Mouse (Mus musculus) lung, postnatal 0 days (tissue): ENCODE measurements around the gene Dph7. TPM values are rescaled to one million over a fixed set of nuclear protein-coding genes. Genes with fewer than 3 reads are reported as not detected.

Experiments used
- ATAC-seq: fragments of 200-750 bp; cut with Nextera tagmentation; 2 replicates; pipeline ENCODE4 v1.8.0; 2017; ENCODE audit warnings: moderate library complexity
- DNase-seq: peaks from one replicate; pipeline ENCODE4 v3.0.0-alpha.2; 2016; ENCODE audit warnings: low spot score
- H3K27ac ChIP-seq: fragments of 300-500 bp; sonication (generic); 2 replicates; pipeline ENCODE4 v1.5.1; 2014; ENCODE audit warnings: antibody characterized with exemption, mild to moderate bottlenecking, low read length, mixed read lengths
- H3K27me3 ChIP-seq: fragments of 300-500 bp; sonication (generic); replicated peaks from 2 replicates; pipeline ENCODE4 v1.6.1; 2014; ENCODE audit warnings: low read length, mixed read lengths; ENCODE audit not compliant: insufficient read depth
- H3K36me3 ChIP-seq: fragments of 300-500 bp; sonication (generic); 2 replicates; pipeline ENCODE4 v1.6.1; 2014; ENCODE audit warnings: low read length, mixed read lengths; ENCODE audit not compliant: insufficient read depth
- H3K4me1 ChIP-seq: fragments of 300-500 bp; sonication (generic); 2 replicates; pipeline ENCODE4 v1.6.1; 2014; ENCODE audit warnings: antibody characterized with exemption, low read depth, low read length, mixed read lengths; ENCODE audit not compliant: insufficient read depth
- H3K4me2 ChIP-seq: fragments of 300-500 bp; sonication (generic); replicated peaks from 2 replicates; pipeline ENCODE4 v1.6.1; 2014; ENCODE audit warnings: low read depth, mild to moderate bottlenecking, low read length, moderate library complexity, mixed read lengths
- H3K4me3 ChIP-seq: fragments of 300-500 bp; sonication (generic); 2 replicates; pipeline ENCODE4 v1.5.1; 2014; ENCODE audit warnings: low read depth, low read length
- H3K9ac ChIP-seq: fragments of 300-500 bp; sonication (generic); replicated peaks from 2 replicates; pipeline ENCODE4 v1.6.1; 2014; ENCODE audit warnings: low read depth, mild to moderate bottlenecking
- H3K9me3 ChIP-seq: fragments of 300-500 bp; sonication (generic); 2 replicates; pipeline ENCODE4 v1.6.1; 2016; ENCODE audit warnings: low read length, mixed read lengths
- CTCF ChIP-seq: IDR thresholded peaks from 2 replicates; pipeline ENCODE4 v1.5.1; 2016; ENCODE audit warnings: antibody characterized with exemption, mild to moderate bottlenecking
- EP300 ChIP-seq: IDR thresholded peaks from 2 replicates; pipeline ENCODE4 v1.6.1; 2016; ENCODE audit warnings: antibody characterized with exemption, mild to moderate bottlenecking, control low read depth
- WGBS: fragments of 180-500 bp; shearing (Covaris S2); extraction: QIAGEN DNeasy Blood & Tissue Kit; methylation state at CpG from one replicate; pipeline ENCODE4 v1.1.7; 2014; 5-methylcytosine and 5-hydroxymethylcytosine counted together
- microRNA-seq: library from miRNA; unstranded; fragments of <30 nt; microRNA quantifications from one replicate; pipeline ENCODE4, GENCODE M21; 2016
- polyA plus RNA-seq: library from polyadenylated mRNA; unstranded; fragments of >200 nt; fragmentation: Nextera tagmentation; extraction: Ambion mirVana; gene quantifications from 2 replicates; pipeline ENCODE4 v1.2.1, GENCODE M21; 2015

Gene Dph7
- polyA plus RNA-seq, 1 experiment from 2014 or later = 13.3 TPM

- Histone ChIP-seq H3K4me2 (no peak overlapping the region), H3K4me3 (no peak overlapping the region), H3K27me3 (no peaks in the 10 kb centered on the region), H3K4me1 (no peaks in the 10 kb centered on the region), H3K9ac (no peak overlapping the region), H3K36me3 (no peaks in the 10 kb centered on the region), H3K27ac (no peak overlapping the region), H3K9me3 (no peaks in the 10 kb centered on the region)
- no peak for ATAC-seq
- TF ChIP-seq CTCF (no peak), EP300 (no peak)
- no peak for DNase-seq
- WGBS = 84% methylated on average over 1 of the region's 1 CpGs
Measured at GRCm38 (mm10) chr2:25006767-25007166, 44.6 kb downstream of the Dph7 start.

GRCm38 (mm10) chr2:25008250-25008649, 46.0 kb downstream of the Dph7 start:
- H3K4me3 ChIP-seq = no peak overlapping the region
- DNase-seq = no peak
- H3K4me1 ChIP-seq = no peaks in the 10 kb centered on the region
- no peak for TF ChIP-seq EP300
- no peak for TF ChIP-seq CTCF
- no peak overlapping the region for H3K4me2 ChIP-seq
- ATAC-seq = no peak
- no peaks in the 10 kb centered on the region for H3K27me3 ChIP-seq
- H3K9me3 ChIP-seq = no peaks in the 10 kb centered on the region
- no peak overlapping the region for H3K27ac ChIP-seq
- no peaks in the 10 kb centered on the region for H3K36me3 ChIP-seq
- H3K9ac ChIP-seq = no peak overlapping the region

Small RNA genes lying within 50 kb of the gene (microRNA-seq; reads per million reads assigned to microRNA genes)
- gene Gm22875 = not detected

Other genes with a start within 250 kb of the Dph7 start
- gene Cacna1b, start 199.2 kb upstream of the Dph7 start, polyA plus RNA-seq = 0.02 and 0.08 TPM in 2 replicates
- gene Ehmt1, start 42.8 kb upstream of the Dph7 start, polyA plus RNA-seq = 39.1 and 45.0 TPM in 2 replicates
- 174 and 180 TPM in 2 replicates for gene Arrdc1, start 27.1 kb upstream of the Dph7 start, polyA plus RNA-seq
- 5.0 and 7.3 TPM in 2 replicates for gene Zmynd19, start 12.6 kb upstream of the Dph7 start, polyA plus RNA-seq
- gene Mrpl41, start 12.7 kb downstream of the Dph7 start, polyA plus RNA-seq = 90.0 and 98.4 TPM in 2 replicates
- gene Pnpla7, start 13.6 kb downstream of the Dph7 start, polyA plus RNA-seq = 8.4 and 8.6 TPM in 2 replicates
- 49.3 and 50.2 TPM in 2 replicates for gene Nsmf, start 92.0 kb downstream of the Dph7 start, polyA plus RNA-seq
- gene Entpd8, start 117.9 kb downstream of the Dph7 start, polyA plus RNA-seq = 3.0 and 3.4 TPM in 2 replicates
- gene Noxa1, start 132.7 kb downstream of the Dph7 start, polyA plus RNA-seq = 11.9 and 14.6 TPM in 2 replicates
- gene Nrarp, start 218.4 kb downstream of the Dph7 start, polyA plus RNA-seq = 14.1 and 16.0 TPM in 2 replicates
- 13.8 and 14.8 TPM in 2 replicates for gene Tor4a, start 234.5 kb downstream of the Dph7 start, polyA plus RNA-seq
- gene Nelfb, start 249.1 kb downstream of the Dph7 start, polyA plus RNA-seq = 74.0 and 80.1 TPM in 2 replicates